ENCODE assay signal across 23 mouse cellular contexts in genomic region chr17:29596771-29597132, GRCm38 (mm10). TPM values are rescaled to one million over a fixed set of nuclear protein-coding genes. Genes with fewer than 3 reads are reported as not detected.
A peak's percentile ranks its signal among the peaks of the same experiment; 100 is the strongest.
DNase-seq lines count a peak whose midpoint lies in the region; ATAC-seq and TF ChIP-seq lines count a peak whose summit lies in the region.
"Had no signal": no experiment of that assay in that cellular context is flagged by ENCODE, and none has a peak within 500 bp of the region (broad histone marks: within the 10 kb centered on the region; RNA-seq: fewer than 3 reads in every experiment).

No protein-coding gene starts in this region.

- no peak overlapping the region for H3K4me3 ChIP-seq in hindbrain, embryonic 12.5 days
- H3K4me3 ChIP-seq in hindbrain, embryonic 14.5 days (replicated peaks; ENCODE audit: low read length), result no peak overlapping the region
- no peak overlapping the region for H3K4me3 ChIP-seq in midbrain, embryonic 16.5 days (ENCODE audit: low read depth, low read length)
- H3K4me3 ChIP-seq in midbrain, postnatal 0 days (ENCODE audit: low read depth, low read length), result no peak overlapping the region
- no peak overlapping the region for H3K4me3 ChIP-seq in intestine, postnatal 0 days (ENCODE audit: low read depth, low read length)
- H3K4me3 ChIP-seq: embryonic facial prominence, embryonic 12.5 days; limb, embryonic 12.5 days; liver, embryonic 13.5 days; lung, embryonic 15.5 days had no signal

- peaks cover 18% of the 10 kb centered on the region for H3K4me1 ChIP-seq in hindbrain, embryonic 12.5 days
- H3K4me1 ChIP-seq in hindbrain, embryonic 14.5 days (replicated peaks; ENCODE audit: control insufficient read depth, insufficient read depth, low read length), result peaks cover 4% of the 10 kb centered on the region
- H3K4me1 ChIP-seq in midbrain, embryonic 16.5 days (ENCODE audit: control insufficient read depth, insufficient read depth, low read length), result no peaks in the 10 kb centered on the region
- no peaks in the 10 kb centered on the region for H3K4me1 ChIP-seq in midbrain, postnatal 0 days (ENCODE audit: insufficient read depth, low read length)
- 0 out of 2 replicates have a peak, but pooled peaks cover 2% of the 10 kb centered on the region for H3K4me1 ChIP-seq in intestine, postnatal 0 days (replicated peaks; ENCODE audit: control insufficient read depth, insufficient read depth, low read length)
- H3K4me1 ChIP-seq: embryonic facial prominence, embryonic 12.5 days; limb, embryonic 12.5 days; lung, embryonic 15.5 days had no signal

- WGBS in hindbrain, embryonic 12.5 days, result 64% methylated on average over 13 of the region's 13 CpGs
- WGBS in hindbrain, embryonic 14.5 days, result 66% methylated on average over 13 of the region's 13 CpGs
- WGBS in midbrain, embryonic 16.5 days, result 69% methylated on average over 13 of the region's 13 CpGs
- 76% methylated on average over 13 of the region's 13 CpGs for WGBS in midbrain, postnatal 0 days
- 78% methylated on average over 13 of the region's 13 CpGs for WGBS in intestine, postnatal 0 days

- H3K9me3 ChIP-seq in hindbrain, embryonic 12.5 days (replicated peaks), result no peaks in the 10 kb centered on the region
- H3K9me3 ChIP-seq in hindbrain, embryonic 14.5 days (ENCODE audit: control insufficient read depth, low read length), result no peaks in the 10 kb centered on the region
- H3K9me3 ChIP-seq in midbrain, embryonic 16.5 days (replicated peaks; ENCODE audit: control insufficient read depth, low read length, poor library complexity, severe bottlenecking), result no peaks in the 10 kb centered on the region
- no peaks in the 10 kb centered on the region for H3K9me3 ChIP-seq in midbrain, postnatal 0 days (ENCODE audit: low read length)
- H3K9me3 ChIP-seq in intestine, postnatal 0 days (ENCODE audit: control insufficient read depth), result no peaks in the 10 kb centered on the region
- H3K9me3 ChIP-seq: embryonic facial prominence, embryonic 12.5 days; limb, embryonic 12.5 days; liver, embryonic 13.5 days; lung, embryonic 15.5 days had no signal

- 0 out of 2 replicates have a peak overlapping the region, but pooled peaks have one; percentile 10 for H3K9ac ChIP-seq in hindbrain, embryonic 12.5 days
- no peak overlapping the region for H3K9ac ChIP-seq in hindbrain, embryonic 14.5 days
- H3K9ac ChIP-seq in midbrain, embryonic 16.5 days (ENCODE audit: low read depth, low read length), result no peak overlapping the region
- no peak overlapping the region for H3K9ac ChIP-seq in midbrain, postnatal 0 days (replicated peaks; ENCODE audit: low read length, poor library complexity, severe bottlenecking)
- no peak overlapping the region for H3K9ac ChIP-seq in intestine, postnatal 0 days (ENCODE audit: low read depth, low read length)
- H3K9ac ChIP-seq: embryonic facial prominence, embryonic 12.5 days; liver, embryonic 13.5 days; lung, embryonic 15.5 days had no signal

- no peaks in the 10 kb centered on the region for H3K27me3 ChIP-seq in hindbrain, embryonic 12.5 days
- no peaks in the 10 kb centered on the region for H3K27me3 ChIP-seq in hindbrain, embryonic 14.5 days (ENCODE audit: control insufficient read depth, insufficient read depth, low read length)
- no peaks in the 10 kb centered on the region for H3K27me3 ChIP-seq in midbrain, embryonic 16.5 days (ENCODE audit: control insufficient read depth, insufficient read depth, low read depth, low read length)
- no peaks in the 10 kb centered on the region for H3K27me3 ChIP-seq in midbrain, postnatal 0 days (ENCODE audit: insufficient read depth, low read length)
- no peaks in the 10 kb centered on the region for H3K27me3 ChIP-seq in intestine, postnatal 0 days (replicated peaks; ENCODE audit: control insufficient read depth, insufficient read depth, low read length)
- H3K27me3 ChIP-seq: embryonic facial prominence, embryonic 12.5 days; limb, embryonic 12.5 days; liver, embryonic 13.5 days; lung, embryonic 15.5 days had no signal

- DNase-seq in cerebellum, adult 9-11 months, result peak; percentile 40
- DNase-seq in cerebellum, postnatal 4 days (ENCODE audit: low spot score in 2 of 2), result no peak
- DNase-seq in hindbrain, embryonic 14.5 days (ENCODE audit: low spot score), result no peak
- DNase-seq in midbrain, postnatal 0 days (ENCODE audit: low spot score), result no peak
- no peak for DNase-seq in embryo, embryonic 10 days (ENCODE audit: low spot score)
- DNase-seq: gastrocnemius, postnatal 25 days; liver, embryonic 13.5 days; spleen, adult 18-20 months; thymus, postnatal 14 days had no signal

- no peak for TF ChIP-seq CTCF in midbrain, postnatal 0 days (IDR thresholded peaks at IDR 0.05)
- no peak for TF ChIP-seq CTCF in intestine, postnatal 0 days (IDR thresholded peaks at IDR 0.05; ENCODE audit: low read depth)

- peaks cover 62% of the 10 kb centered on the region for H3K36me3 ChIP-seq in hindbrain, embryonic 12.5 days
- peaks cover 50% of the 10 kb centered on the region for H3K36me3 ChIP-seq in hindbrain, embryonic 14.5 days (replicated peaks; ENCODE audit: control insufficient read depth, insufficient read depth)
- peaks cover 29% of the 10 kb centered on the region for H3K36me3 ChIP-seq in midbrain, embryonic 16.5 days (ENCODE audit: control insufficient read depth, insufficient read depth, low read length)
- H3K36me3 ChIP-seq in midbrain, postnatal 0 days (ENCODE audit: insufficient read depth, low read length), result peaks cover 48% of the 10 kb centered on the region
- peaks cover 39% of the 10 kb centered on the region for H3K36me3 ChIP-seq in intestine, postnatal 0 days (ENCODE audit: control insufficient read depth, insufficient read depth)

- H3K27ac ChIP-seq in hindbrain, embryonic 12.5 days, result 0 out of 2 replicates have a peak overlapping the region, but pooled peaks have one; percentile 12
- no peak overlapping the region for H3K27ac ChIP-seq in hindbrain, embryonic 14.5 days
- no peak overlapping the region for H3K27ac ChIP-seq in midbrain, embryonic 16.5 days (ENCODE audit: low read length)
- H3K27ac ChIP-seq in midbrain, postnatal 0 days (ENCODE audit: low read depth, low read length), result no peak overlapping the region
- no peak overlapping the region for H3K27ac ChIP-seq in intestine, postnatal 0 days (ENCODE audit: low read depth, low read length)
- H3K27ac ChIP-seq: embryonic facial prominence, embryonic 12.5 days; limb, embryonic 12.5 days; liver, embryonic 13.5 days; lung, embryonic 15.5 days; macrophage had no signal

- H3K4me2 ChIP-seq in hindbrain, embryonic 12.5 days (replicated peaks), result no peak overlapping the region
- no peak overlapping the region for H3K4me2 ChIP-seq in hindbrain, embryonic 14.5 days (replicated peaks)
- H3K4me2 ChIP-seq in midbrain, embryonic 16.5 days (ENCODE audit: low read length), result no peak overlapping the region
- no peak overlapping the region for H3K4me2 ChIP-seq in midbrain, postnatal 0 days (ENCODE audit: low read depth, low read length, poor library complexity, severe bottlenecking)
- peak overlapping the region; percentile 9; the same call in 1 of the 2 replicates for H3K4me2 ChIP-seq in intestine, postnatal 0 days (replicated peaks; ENCODE audit: low read depth)
- H3K4me2 ChIP-seq: embryonic facial prominence, embryonic 12.5 days; limb, embryonic 12.5 days; liver, embryonic 13.5 days; lung, embryonic 15.5 days had no signal

- peak; percentile 46; the same call in 1 of the 2 replicates for ATAC-seq in hindbrain, embryonic 12.5 days (ENCODE audit: low FRiP score)
- ATAC-seq in hindbrain, embryonic 14.5 days (ENCODE audit: low FRiP score), result no peak
- ATAC-seq in midbrain, embryonic 16.5 days, result 0 out of 2 replicates have a peak, but pooled peaks have one; percentile 40
- ATAC-seq in midbrain, postnatal 0 days (ENCODE audit: low FRiP score), result no peak
- no peak for ATAC-seq in intestine, postnatal 0 days
- ATAC-seq: inflammation-experienced regulatory T-cells, adult 6 months had no signal

RNA-seq across cellular contexts. Expression of gene Rnf8, which starts 17.8 kb away (rescaled TPM):
- 100 and 105 TPM in 2 replicates for polyA plus RNA-seq in hindbrain, embryonic 12.5 days (2016; fragmentation: Nextera tagmentation; extraction: Ambion mirVana)
- polyA plus RNA-seq in hindbrain, embryonic 14.5 days (2014; fragmentation: Nextera tagmentation; extraction: Ambion mirVana), result 82.2 and 89.6 TPM in 2 replicates
- polyA plus RNA-seq in midbrain, embryonic 16.5 days (2015; fragmentation: Nextera tagmentation; extraction: Ambion mirVana), result 75.3 and 83.6 TPM in 2 replicates
- 21.9 and 47.2 TPM in 2 replicates for total RNA-seq in midbrain, postnatal 0 days (2014; rRNA removed)
- 74.3 and 75.3 TPM in 2 replicates for polyA plus RNA-seq in midbrain, postnatal 0 days (2015; fragmentation: Nextera tagmentation; extraction: Ambion mirVana)
- 26.7 and 29.1 TPM in 2 replicates for polyA plus RNA-seq in intestine, postnatal 0 days (2015; fragmentation: Nextera tagmentation; extraction: Ambion mirVana)

RNA-seq across cellular contexts. Expression of gene Gm28043, which starts 17.9 kb away (rescaled TPM):
- 3.7 and 4.1 TPM in 2 replicates for polyA plus RNA-seq in hindbrain, embryonic 12.5 days (2016; fragmentation: Nextera tagmentation; extraction: Ambion mirVana)
- 1.8 and 2.6 TPM in 2 replicates for polyA plus RNA-seq in hindbrain, embryonic 14.5 days (2014; fragmentation: Nextera tagmentation; extraction: Ambion mirVana)
- polyA plus RNA-seq in midbrain, embryonic 16.5 days (2015; fragmentation: Nextera tagmentation; extraction: Ambion mirVana), result 1.6 and 3.2 TPM in 2 replicates
- total RNA-seq in midbrain, postnatal 0 days (2014; rRNA removed), result 3.8 and 6.7 TPM in 2 replicates
- polyA plus RNA-seq in midbrain, postnatal 0 days (2015; fragmentation: Nextera tagmentation; extraction: Ambion mirVana), result 1.2 and 1.7 TPM in 2 replicates
- 0.81 and 0.82 TPM in 2 replicates for polyA plus RNA-seq in intestine, postnatal 0 days (2015; fragmentation: Nextera tagmentation; extraction: Ambion mirVana)

RNA-seq across cellular contexts. Expression of gene Tmem217, which starts 44.6 kb away (rescaled TPM):
- 1.8 and 2.4 TPM in 2 replicates for polyA plus RNA-seq in hindbrain, embryonic 12.5 days (2016; fragmentation: Nextera tagmentation; extraction: Ambion mirVana)
- 0.50 and 0.53 TPM in 2 replicates for polyA plus RNA-seq in hindbrain, embryonic 14.5 days (2014; fragmentation: Nextera tagmentation; extraction: Ambion mirVana)
- polyA plus RNA-seq in midbrain, embryonic 16.5 days (2015; fragmentation: Nextera tagmentation; extraction: Ambion mirVana), result 0.89 and 1.3 TPM in 2 replicates
- not detected in 2 replicates for total RNA-seq in midbrain, postnatal 0 days (2014; rRNA removed)
- 0.71 and 0.84 TPM in 2 replicates for polyA plus RNA-seq in midbrain, postnatal 0 days (2015; fragmentation: Nextera tagmentation; extraction: Ambion mirVana)
- 0.16 TPM in 1 of 2 replicates, not detected in the other for polyA plus RNA-seq in intestine, postnatal 0 days (2015; fragmentation: Nextera tagmentation; extraction: Ambion mirVana)
- total RNA-seq: adrenal gland, adult 18-20 months; gastrocnemius, postnatal 25 days; heart, postnatal 10 days; layer of hippocampus, adult 8-10 months; left cerebral cortex, adult 8-10 months had no signal

RNA-seq across cellular contexts. Expression of gene Tbc1d22b, which starts 47.2 kb away (rescaled TPM):
- polyA plus RNA-seq in hindbrain, embryonic 12.5 days (2016; fragmentation: Nextera tagmentation; extraction: Ambion mirVana), result 24.6 and 26.4 TPM in 2 replicates
- polyA plus RNA-seq in hindbrain, embryonic 14.5 days (2014; fragmentation: Nextera tagmentation; extraction: Ambion mirVana), result 27.8 and 30.5 TPM in 2 replicates
- polyA plus RNA-seq in midbrain, embryonic 16.5 days (2015; fragmentation: Nextera tagmentation; extraction: Ambion mirVana), result 29.5 and 32.2 TPM in 2 replicates
- 47.3 and 52.0 TPM in 2 replicates for total RNA-seq in midbrain, postnatal 0 days (2014; rRNA removed)
- polyA plus RNA-seq in midbrain, postnatal 0 days (2015; fragmentation: Nextera tagmentation; extraction: Ambion mirVana), result 30.7 and 31.7 TPM in 2 replicates
- 8.6 TPM in 2 replicates for polyA plus RNA-seq in intestine, postnatal 0 days (2015; fragmentation: Nextera tagmentation; extraction: Ambion mirVana)

RNA-seq across cellular contexts. Expression of gene Gm17657, which starts 47.3 kb away (rescaled TPM):
- polyA plus RNA-seq in hindbrain, embryonic 12.5 days (2016; fragmentation: Nextera tagmentation; extraction: Ambion mirVana), result not detected in 2 replicates
- polyA plus RNA-seq in hindbrain, embryonic 14.5 days (2014; fragmentation: Nextera tagmentation; extraction: Ambion mirVana), result not detected in 2 replicates
- polyA plus RNA-seq in midbrain, embryonic 16.5 days (2015; fragmentation: Nextera tagmentation; extraction: Ambion mirVana), result not detected in 2 replicates
- not detected in 2 replicates for total RNA-seq in midbrain, postnatal 0 days (2014; rRNA removed)
- polyA plus RNA-seq in midbrain, postnatal 0 days (2015; fragmentation: Nextera tagmentation; extraction: Ambion mirVana), result not detected in 2 replicates
- polyA plus RNA-seq in intestine, postnatal 0 days (2015; fragmentation: Nextera tagmentation; extraction: Ambion mirVana), result not detected in 2 replicates
- total RNA-seq: adrenal gland, adult 18-20 months; gastrocnemius, postnatal 25 days; heart, postnatal 10 days; layer of hippocampus, adult 8-10 months; left cerebral cortex, adult 8-10 months had no signal
- polyA plus RNA-seq: embryonic facial prominence, embryonic 12.5 days; kidney, postnatal 0 days; limb, embryonic 12.5 days; liver, embryonic 13.5 days; lung, embryonic 15.5 days; macrophage; stomach, embryonic 14.5 days had no signal

Comparison
In these comparisons a context has a peak if more than half of its experiments do, and no peak if none do; other contexts are left out.
1. ATAC-seq: peak in hindbrain, embryonic 12.5 days (single experiment) and midbrain, embryonic 16.5 days (single experiment); none in hindbrain, embryonic 14.5 days (single experiment), midbrain, postnatal 0 days (single experiment) and intestine, postnatal 0 days (single experiment).